Mouse (Mus musculus) layer of hippocampus, adult 18-20 months (tissue): ENCODE measurements at regions not wholly inside any gene's neighbourhood (a gene's known extent, or its start where the extent isn't known, plus 50 kb on each side); places are given as distances from the start of the nearest gene placed in this dataset.

Experiments
- DNase-seq, 2 experiments: peaks; one replicate each; pipeline ENCODE4 v3.0.0; 2022; ENCODE audit warnings: low spot score in 2 of 2

DNA sequence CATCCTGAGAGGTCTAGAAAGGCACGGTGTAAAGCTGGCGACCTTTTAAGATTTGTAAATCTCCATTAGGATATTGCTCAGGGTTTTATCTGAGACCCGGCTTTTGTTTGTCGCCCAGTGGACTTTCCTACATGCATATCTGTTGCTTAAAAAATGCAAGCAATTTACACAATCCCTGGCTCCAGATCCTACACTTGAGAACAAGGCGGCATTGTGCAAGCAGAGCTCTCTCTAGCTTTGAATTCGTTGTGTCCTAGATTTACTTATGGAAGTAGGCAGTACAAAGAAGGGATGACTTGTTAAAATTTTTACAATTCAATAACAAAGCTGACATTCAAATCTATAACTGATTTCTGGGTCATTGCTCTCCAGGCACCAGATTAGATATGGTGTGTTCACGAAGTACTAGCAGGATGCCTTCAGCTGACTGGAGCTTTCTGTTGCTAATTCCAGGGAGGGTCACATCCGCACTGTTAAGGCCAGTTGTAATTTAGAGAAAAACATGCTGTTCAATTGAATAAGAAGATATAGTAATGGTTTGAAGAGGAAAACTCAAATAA lies 62.2 kb upstream of the Teddm2 start:
- DNase-seq, result peak in 1 of 2 experiments; percentile 20

DNA sequence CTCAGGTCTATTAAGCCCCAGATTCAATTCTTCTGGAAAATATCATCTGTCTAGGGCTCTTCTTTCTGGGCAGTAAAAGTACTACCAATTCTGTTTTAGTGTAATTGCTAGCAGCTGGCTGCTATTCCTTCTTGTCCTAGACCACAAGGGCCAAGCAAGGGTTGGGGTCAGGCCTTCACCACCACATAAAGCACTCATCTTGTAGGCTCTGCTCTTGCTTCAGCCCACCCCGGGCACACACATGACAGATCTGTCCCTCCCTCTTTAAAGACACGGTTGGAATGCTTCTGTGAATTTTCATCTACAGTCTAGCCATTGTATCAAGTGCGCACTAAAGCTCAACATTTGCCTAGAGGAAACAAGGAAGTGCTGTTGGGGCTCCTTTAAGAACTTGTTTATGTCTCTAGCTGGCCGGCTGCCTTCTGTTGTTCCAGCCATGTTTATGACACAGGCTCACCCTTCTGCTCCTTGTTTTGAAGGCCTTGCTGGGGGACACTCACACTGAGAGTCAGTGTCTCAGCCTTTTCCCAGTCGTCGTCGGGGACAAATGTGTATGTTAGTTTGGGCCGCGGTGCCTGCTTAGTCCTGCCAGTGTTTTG lies 63.8 kb upstream of the Teddm2 start:
- no peak for DNase-seq

DNA sequence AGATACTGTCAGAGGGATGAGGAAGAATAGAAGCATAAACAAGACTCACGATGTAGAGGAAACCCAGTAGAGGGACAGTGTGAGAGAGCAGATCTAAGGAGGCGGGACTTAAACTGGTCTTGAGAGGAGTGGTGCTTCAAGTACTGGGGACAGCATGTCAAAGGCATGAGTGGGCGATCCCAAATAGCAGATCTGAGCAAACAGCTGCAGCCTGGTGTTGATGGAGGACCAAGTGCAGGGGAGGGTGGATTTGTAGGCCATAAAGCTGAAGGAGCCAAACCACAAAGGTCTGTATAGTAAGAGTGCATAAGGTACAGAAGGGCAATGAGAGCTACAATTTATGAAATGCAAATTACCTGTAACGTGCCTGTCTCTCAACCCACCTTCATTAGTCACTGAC lies 69.4 kb upstream of the Teddm2 start:
- DNase-seq, result no peak

DNA sequence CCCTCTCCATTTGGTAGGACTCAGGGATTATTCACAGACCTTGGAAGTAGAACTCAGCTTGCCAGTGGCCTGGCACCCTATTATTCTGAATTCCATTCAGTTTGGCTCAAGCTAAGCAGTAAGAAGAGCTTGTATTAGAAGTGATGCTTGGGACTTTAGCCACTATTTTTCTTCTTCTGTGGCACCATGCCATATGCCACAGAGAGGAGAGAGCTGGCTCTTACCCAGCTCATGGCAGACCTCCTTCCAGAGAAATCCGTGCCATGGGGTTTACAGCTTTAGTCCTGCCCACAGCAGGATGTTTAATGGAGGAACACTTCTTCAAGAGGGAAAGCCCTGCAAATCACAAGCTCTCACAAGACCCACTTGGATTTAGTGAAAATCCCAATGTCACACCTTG lies 74.3 kb upstream of the Teddm2 start:
- DNase-seq, result peak in 1 of 2 experiments; percentile 19

DNA sequence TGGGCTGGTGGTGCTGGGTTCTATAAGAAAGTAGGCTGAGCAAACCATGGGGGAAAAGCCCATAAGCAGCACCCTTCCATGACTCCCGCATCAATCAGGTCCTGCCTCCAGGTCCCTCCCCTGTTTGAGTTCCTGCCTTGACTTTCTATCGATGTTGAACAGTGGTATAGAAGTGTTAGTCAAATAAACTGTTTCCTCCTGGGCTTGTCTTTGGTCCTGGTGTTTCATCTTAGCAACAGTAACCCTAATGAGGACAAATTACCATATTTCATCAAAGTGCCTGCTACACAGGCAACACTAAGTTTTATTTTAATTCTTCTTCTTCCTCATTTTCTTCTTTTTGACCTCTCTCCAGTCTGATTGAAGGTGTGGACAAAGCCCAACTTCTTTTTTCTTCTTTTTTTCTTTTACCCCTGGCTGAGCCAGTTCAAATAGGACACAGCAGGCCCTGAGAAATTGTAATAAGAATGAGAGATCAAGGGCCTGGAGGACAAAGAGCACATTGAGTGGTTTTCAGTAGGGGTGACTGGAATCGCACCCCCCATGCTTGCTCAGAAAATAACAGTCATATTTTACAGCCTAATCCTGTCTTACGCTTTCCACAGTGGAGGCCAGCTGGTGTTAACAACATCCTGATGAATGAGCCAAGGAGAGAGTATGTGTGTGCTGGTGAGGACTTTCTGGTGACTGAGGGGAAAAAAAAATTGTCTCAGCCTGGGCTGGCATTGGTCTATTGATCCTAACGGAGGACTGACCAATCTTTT lies 78.1 kb upstream of the Teddm2 start:
- peak in 1 of 2 experiments; percentile 49 for DNase-seq

DNA sequence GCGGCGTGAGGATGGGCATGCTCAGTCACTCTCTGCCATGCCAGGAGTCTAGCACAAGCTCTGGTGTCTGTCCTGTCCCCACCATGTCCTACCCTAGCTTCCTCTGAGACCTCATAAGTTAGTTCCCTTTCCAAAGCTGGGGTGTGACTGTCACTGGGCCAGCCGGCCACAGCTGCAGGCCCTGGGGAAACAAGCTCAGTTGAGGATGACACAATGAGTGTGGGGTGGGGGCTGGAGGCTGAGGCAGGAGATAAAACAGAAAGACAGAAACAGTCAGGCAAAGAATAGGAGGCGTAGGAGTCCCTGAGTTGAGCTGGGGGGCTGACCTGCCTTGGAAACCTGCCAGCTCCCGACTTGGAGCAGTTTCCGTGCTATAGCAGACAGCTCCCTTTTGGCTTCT lies 80.9 kb upstream of the Teddm2 start:
- peak; percentile 12 to 41 for DNase-seq

DNA sequence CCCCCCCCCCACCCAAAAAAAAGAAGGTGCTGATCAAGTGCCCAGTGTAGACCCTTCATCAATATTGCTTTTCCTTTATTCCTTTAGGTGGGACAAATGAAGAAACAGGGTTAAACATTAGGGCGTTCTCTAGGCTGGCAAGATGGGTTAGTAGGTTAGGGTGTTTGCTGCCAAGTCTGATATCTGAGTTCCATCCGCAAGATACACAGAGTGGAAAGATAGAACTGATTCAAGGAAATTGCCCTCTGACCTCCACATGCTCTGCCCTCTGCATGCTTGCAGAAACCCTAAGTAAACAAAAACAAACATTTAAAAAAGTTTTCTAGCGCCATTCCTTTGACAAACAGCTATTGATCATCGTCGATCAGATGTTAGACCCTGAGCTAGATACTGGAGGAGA lies 85.6 kb upstream of the Teddm2 start:
- DNase-seq, result no peak

DNA sequence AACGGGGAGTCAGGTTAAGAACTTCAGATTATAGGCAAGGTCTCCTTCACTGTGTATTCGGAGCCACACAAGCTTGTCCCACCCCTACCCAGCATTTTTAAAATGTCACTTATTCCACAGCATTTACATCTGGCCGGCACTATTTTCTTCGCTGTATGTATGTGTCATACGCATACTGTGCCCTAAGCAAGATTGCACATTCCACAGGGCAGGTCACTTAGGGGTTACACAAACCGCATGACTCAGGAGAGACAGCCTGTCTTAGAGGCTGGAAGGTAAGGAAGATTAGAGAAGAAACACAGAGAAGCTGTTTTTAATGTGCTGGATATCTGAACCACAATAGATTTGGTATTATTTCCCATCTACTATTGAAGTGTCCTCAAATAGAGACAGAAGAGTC lies 86.6 kb upstream of the Teddm2 start:
- no peak for DNase-seq

DNA sequence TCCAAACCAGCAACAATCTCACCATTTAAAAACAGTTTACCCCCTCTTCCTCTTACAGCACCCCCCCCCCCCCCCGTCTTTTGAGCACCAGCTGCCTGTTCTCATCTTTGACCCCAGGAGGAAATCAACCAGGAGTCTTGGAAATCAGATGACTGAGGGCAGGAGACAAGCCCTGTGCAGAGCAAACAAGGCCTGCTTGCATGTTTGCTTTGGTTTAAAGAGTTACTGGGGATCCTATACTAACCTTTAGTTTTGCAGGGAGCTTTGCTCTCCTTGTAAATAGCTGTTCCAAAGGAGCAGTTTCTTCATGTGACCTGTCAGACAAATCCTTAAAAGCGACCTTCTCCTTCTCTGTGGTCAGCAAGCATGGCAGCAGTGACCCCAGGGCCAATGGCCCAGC lies 88.3 kb upstream of the Teddm2 start:
- DNase-seq, result no peak

DNA sequence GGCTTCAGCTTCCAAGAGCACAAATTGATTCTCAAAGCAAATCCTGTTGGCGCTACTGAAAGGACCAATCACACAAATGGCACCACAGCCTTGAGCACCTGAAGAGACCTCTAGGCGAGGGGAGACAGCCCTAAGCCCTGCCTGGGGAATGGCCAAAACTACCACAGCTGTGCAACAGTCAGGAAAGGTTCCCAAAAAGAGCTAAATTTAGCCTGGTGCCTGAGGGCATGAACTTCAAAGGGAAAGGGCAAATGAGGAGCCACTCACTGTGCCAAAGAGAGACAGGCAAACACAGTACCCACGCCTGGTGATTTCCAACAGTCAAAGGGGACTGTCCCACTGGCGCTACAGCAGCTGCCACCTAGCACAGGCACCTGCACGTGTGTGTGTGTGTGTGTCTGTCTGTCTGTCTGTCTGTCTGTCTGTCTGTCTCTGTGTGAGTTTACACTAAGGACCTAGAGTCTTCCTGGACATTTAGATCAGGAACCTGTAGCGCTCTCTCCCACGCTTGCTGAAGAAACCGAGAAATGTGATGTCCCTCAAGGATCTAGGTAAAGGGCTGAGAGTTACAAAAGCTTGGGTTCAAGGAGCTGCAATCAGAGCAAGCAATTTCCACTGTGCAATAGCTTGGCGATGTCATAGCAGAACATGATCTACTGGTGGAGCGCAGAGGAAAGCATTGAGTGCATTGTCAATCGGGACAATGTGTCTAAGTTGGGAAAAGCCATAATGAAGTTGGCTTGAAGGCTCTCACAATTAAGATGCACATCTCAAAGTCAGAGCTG lies 90.8 kb upstream of the Teddm2 start:
- DNase-seq, result no peak

DNA sequence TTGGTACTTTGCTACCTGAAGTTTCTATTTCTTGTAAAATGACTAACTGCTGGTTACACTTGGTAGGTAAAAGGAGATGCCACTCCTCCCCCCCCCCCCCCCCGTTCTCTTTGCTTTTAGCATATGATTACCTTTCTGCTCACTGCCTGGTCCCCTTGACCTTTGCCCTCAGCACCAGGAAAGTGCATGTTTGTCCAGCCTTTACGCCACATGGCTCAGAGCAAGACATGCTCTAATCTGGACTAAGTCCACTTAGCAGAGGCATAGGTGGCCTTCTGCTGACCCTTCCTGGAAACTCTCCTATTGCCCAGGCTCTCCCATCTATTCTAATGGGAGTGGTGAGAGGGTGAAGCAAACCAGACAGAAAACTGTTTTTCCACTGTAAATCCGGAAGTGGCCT lies 92.4 kb upstream of the Teddm2 start:
- DNase-seq, result no peak

DNA sequence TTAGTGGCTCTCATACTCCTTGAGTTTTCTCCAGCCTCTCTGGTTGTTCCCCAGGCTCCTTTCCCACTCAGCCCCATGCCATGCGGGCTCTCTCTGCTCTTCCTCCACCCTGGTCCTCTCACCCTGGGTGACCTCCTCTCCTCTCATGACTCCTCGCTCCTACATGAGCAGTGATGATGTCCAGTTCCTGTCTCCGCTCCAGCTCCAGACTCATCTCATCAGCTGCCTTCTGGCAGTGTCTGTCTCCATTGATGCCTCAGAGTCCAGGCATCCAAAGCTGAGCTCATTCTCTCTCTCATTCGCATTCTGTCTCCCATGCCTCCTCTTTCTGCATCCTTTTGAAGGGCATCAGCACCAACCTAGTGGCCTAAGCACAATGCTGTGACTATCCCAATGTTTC lies 94.8 kb upstream of the Teddm2 start:
- peak in 1 of 2 experiments; percentile 47 for DNase-seq

DNA sequence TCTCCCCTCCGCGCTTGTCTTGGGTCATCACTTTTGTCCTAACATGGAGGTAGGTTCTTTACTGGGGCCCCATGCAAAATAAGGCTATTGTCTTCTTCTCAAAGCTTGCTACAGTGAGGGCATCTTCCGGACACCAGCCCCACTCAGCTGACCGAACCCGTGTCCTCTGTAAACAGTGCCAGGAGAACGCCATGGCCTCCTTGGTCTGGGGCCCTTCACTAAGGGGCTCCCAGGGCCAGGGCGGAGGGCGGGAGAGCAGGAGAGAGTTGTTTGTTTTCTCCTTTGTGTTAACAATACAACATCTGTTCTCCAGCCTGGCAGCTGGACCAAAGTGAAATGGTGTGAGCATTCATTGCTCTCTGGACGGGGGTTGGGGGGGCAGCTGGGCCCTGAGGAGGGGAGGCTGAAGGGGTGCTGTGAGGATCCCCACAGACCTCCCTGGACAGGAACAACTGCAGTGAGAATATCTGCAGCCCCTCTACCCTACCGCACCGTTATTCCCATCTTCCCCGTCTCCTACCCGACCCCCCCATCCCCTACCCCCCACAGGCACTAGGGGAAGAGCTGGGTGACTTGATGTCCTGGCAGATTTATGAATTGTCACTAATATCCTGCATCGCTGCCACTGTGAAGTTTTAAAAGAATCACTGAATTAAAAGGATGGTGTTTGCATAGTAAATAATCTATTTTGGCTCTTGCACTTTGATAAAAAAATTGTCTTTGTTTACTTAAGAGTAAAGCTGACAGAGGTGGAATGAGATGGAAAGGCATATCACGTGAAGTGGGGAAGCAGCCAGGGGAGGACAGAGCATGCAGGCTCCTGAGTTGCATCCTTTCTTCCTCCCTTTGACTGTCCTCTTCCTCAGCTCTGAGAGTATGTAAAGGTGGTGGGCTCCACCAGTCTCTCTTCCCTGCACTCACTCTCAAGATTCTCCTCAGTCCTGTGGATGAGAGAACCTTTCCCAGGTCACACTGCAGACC lies 97.5 kb upstream of the Teddm2 start:
- DNase-seq, result peak; percentile 9 to 69

DNA sequence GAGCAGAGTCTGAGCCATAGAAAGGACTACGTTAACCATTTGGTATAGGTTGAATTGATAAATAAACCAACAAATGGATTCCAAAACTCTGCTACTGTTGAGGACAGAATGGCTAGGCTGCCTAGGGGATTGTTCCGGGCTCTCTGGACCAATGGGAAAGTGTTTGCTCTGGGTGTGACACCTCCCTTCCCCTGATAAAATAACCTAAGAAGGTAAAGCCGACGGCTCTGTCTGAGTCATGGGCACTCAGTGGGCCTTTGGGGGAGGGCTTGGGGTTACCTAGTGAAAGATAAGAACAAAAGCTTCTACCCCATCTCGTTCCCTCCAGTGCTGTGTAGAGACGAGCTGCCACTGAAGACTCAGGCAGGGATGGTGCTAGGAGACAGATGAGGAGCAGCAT lies 99.7 kb upstream of the Teddm2 start:
- no peak for DNase-seq

DNA sequence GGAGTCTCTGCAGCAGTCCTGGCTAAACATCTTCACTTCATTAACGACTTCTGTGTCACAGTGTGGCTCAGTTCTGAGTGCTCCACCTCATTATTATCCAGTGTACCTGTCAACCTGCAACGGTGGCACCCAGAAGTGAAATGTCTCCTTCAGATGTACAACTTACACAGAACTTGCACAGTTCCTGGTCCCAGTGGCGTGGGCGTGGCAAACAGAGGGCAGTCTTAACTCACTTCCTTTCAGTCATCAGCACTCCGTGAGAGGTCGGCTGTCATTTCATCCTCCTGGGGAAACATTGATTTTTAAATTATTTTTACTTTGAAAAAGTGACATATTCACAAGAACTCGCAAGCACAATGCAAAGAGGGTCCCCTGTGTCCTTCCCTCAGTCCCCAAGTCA lies 103.6 kb upstream of the Teddm2 start:
- no peak for DNase-seq

DNA sequence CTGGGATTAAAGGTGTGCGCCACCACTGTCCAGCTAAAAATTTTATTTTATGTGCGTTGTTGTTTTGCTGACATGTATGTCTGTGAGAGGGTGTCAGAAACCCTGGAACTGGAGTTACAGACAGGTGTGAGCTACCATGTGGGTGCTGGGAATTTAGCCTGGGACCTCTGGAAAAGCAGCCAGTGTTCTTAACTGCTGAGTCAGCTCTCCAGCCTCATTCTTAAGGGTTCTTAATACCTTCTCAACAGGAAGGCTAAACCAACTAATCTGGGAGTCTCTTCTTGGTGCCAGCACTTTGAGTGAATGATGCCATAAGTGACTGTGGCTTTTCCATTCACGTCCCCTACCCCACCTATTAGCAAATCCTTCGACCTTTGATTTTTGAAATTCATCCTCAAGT lies 104.6 kb upstream of the Teddm2 start:
- DNase-seq, result no peak

DNA sequence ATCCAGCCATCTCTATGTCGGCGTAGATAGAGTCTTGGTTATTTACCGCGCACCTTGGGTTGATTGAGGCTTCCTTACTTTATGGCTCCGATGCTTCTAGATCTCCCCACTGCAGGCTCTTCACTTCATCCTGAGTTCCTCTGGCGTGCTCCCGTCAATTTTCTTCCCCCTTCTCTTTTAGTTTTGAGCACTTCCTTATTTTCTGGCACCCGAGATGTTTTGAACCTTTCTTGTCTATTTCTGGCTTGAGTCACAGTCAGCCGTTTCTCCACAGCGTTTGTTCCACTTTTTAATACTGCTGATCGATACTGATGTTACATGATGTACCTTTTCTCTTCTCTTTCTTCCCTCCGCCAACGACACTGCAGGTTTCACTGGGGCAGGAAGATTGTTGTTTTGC lies 106.0 kb upstream of the Teddm2 start:
- no peak for DNase-seq

DNA sequence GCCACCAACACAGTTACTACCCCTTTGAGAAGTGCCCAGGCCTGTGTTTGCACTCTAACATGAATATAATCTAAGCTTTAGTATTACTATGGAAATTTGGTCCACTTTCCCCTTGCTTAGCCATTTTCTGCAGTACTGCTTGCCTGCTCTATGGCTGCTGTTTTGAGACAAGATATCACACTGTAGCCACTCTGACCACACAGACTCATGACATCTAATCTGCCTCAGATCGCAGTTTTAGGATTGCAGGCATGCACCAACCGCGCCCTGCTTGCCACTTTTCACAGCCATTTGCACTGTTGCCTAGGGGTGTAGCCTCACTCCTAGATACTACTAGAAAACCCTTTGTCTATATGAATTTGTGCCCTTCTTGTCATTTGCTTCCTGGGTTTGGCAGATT lies 107.4 kb upstream of the Teddm2 start:
- DNase-seq, result no peak

DNA sequence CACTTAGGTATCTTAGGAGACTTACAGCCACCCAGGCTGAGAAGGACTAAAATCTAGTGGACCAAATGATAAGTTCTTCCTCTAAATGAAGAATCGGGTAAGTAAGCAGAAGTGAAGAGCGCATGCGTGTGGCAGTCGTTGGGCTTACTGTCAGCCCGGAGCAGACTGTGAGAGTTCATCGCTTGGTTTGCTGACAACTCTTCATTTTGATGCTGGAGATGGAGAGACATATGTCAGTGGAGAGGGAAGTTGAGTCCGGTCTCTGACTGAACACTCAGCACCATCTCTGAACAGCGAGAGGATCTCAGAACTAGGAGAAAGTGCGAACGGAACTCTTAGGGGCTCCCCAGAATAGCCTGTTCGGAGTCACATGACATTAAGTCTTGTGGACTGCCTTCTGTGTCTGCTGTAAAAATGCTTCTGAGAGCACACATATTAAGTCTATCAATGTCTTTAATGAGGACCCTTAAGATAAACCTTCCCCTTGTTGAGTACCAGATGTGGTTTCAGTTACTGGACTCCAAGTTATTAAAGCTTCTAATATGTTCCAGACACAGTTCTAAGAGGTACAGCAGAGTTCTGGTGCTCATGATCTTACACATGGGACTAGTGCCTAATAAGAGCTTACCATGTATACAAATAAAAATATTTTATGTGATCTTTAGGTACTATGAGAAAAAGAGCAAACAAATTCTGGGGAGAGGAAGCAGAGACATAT lies 108.7 kb upstream of the Teddm2 start:
- no peak for DNase-seq

DNA sequence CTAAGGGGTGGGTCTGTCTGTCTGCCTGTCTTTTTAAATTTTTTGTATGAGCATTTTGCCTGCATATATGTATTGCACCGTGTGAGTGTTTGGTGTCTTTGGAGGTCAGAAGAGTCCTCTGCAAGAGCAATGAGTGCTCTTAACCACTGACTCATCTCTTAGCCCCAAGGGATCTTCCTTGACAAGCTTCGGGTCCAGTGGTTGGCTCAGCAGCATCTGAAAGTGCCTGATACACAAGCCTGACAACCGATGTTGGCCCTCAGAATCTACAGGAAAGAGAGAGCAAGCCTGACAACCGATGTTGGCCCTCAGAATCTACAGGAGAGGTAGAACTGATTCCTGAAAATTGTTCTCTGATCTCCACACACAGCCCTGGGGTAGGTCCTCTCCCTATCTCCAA lies 110.7 kb upstream of the Teddm2 start:
- DNase-seq, result no peak
